ENCODE assay signal across 14 mouse cellular contexts in genomic region chr2:110167694-110168093, GRCm38 (mm10).
"Had no signal": no experiment of that assay in that cellular context is flagged by ENCODE, and none has a peak within 500 bp of the region (broad histone marks: within the 10 kb centered on the region; RNA-seq: fewer than 3 reads in every experiment).

No protein-coding gene starts in this region.

- H3K27ac ChIP-seq: midbrain, embryonic 10.5 days; midbrain, embryonic 12.5 days; neural tube, embryonic 12.5 days; stomach, embryonic 15.5 days; stomach, postnatal 0 days had no signal

- H3K36me3 ChIP-seq: midbrain, embryonic 10.5 days; midbrain, embryonic 12.5 days; neural tube, embryonic 12.5 days; stomach, embryonic 15.5 days had no signal

- H3K27me3 ChIP-seq: midbrain, embryonic 12.5 days; neural tube, embryonic 12.5 days; stomach, embryonic 15.5 days had no signal

- H3K4me3 ChIP-seq: midbrain, embryonic 10.5 days; midbrain, embryonic 12.5 days; neural tube, embryonic 12.5 days; stomach, embryonic 15.5 days had no signal

- H3K4me2 ChIP-seq: lung, embryonic 14.5 days; midbrain, embryonic 12.5 days; neural tube, embryonic 12.5 days; stomach, embryonic 15.5 days had no signal

- H3K4me1 ChIP-seq: midbrain, embryonic 10.5 days; midbrain, embryonic 12.5 days; neural tube, embryonic 12.5 days; stomach, embryonic 15.5 days had no signal

- DNase-seq: lung, adult 18-20 months; lung, embryonic 14.5 days; lung, postnatal 10 days; lung, postnatal 4 days; midbrain, embryonic 14.5 days; right cerebral cortex, postnatal 25 days; thymus, adult 2 months; thymus, postnatal 25 days; thymus, postnatal 4 days had no signal
